Mouse (Mus musculus) C2C12 (cell line): ENCODE measurements around the gene Clmp. TPM values are rescaled to one million over a fixed set of nuclear protein-coding genes. Genes with fewer than 3 reads are reported as not detected.
"Not testable (repeated sequence)": the region's sequence is repeated elsewhere in the genome, so short reads cannot be mapped to it uniquely, and the experiment has no call there.

Experiments used
- H3K27me3 ChIP-seq: one replicate; pipeline ENCODE4 v1.6.1; 2011; ENCODE audit not compliant: control insufficient read depth, insufficient read depth, insufficient read length
- H3K36me3 ChIP-seq: one replicate; pipeline ENCODE4 v1.6.1; 2011; ENCODE audit not compliant: control insufficient read depth, insufficient read depth
- H3K4me3 ChIP-seq: one replicate; pipeline ENCODE4 v1.5.1; 2011; ENCODE audit warnings: mild to moderate bottlenecking, control low read depth; ENCODE audit not compliant: poor library complexity, insufficient read depth, severe bottlenecking
- H3K79me2 ChIP-seq: one replicate; pipeline ENCODE4 v1.6.1; 2011; ENCODE audit not compliant: control insufficient read depth, insufficient read depth
- H3K79me3 ChIP-seq: one replicate; pipeline ENCODE4 v1.6.1; 2011; ENCODE audit warnings: low read depth, control low read depth
- H3ac ChIP-seq: one replicate; pipeline ENCODE3; 2011; ENCODE audit warnings: low read depth; ENCODE audit not compliant: control insufficient read depth, insufficient read length
- CEBPB ChIP-seq: IDR thresholded peaks from one replicate; pipeline ENCODE4 v1.6.1; 2011; ENCODE audit warnings: low read depth, mild to moderate bottlenecking, control low read depth, moderate library complexity
- CTCF ChIP-seq: IDR thresholded peaks from one replicate; pipeline ENCODE4 v1.5.1; 2011; ENCODE audit not compliant: control insufficient read depth, insufficient read depth, insufficient read length
- FOSL1 ChIP-seq: IDR thresholded peaks from one replicate; pipeline ENCODE4 v1.8.0; 2011; ENCODE audit warnings: mild to moderate bottlenecking, low read length; ENCODE audit not compliant: poor library complexity, insufficient read depth, severe bottlenecking
- MAX ChIP-seq: IDR thresholded peaks from one replicate; pipeline ENCODE4 v1.6.1; 2011; ENCODE audit warnings: mild to moderate bottlenecking, control low read depth
- MYOD1 ChIP-seq: IDR thresholded peaks from one replicate; pipeline ENCODE4 v1.6.1; 2011; ENCODE audit warnings: low read depth; ENCODE audit not compliant: control insufficient read depth, insufficient read length
- MYOG ChIP-seq: IDR thresholded peaks from one replicate; pipeline ENCODE4 v1.6.1; 2011; ENCODE audit not compliant: control insufficient read depth, insufficient read length; ENCODE audit errors: extremely low read depth
- USF1 ChIP-seq: IDR thresholded peaks from one replicate; pipeline ENCODE4 v1.6.1; 2011; ENCODE audit warnings: low read depth, mild to moderate bottlenecking, control low read depth, moderate library complexity
- polyA plus RNA-seq: library from polyadenylated mRNA; unstranded; fragments of >200 nt; fragmentation: generic; extraction: Trizol; gene quantifications from one replicate; pipeline ENCODE4 v1.2.1, GENCODE M21; 2012; ENCODE audit warnings: missing spikeins

Gene Clmp
- polyA plus RNA-seq, 1 experiment, result 13.6 TPM

DNA sequence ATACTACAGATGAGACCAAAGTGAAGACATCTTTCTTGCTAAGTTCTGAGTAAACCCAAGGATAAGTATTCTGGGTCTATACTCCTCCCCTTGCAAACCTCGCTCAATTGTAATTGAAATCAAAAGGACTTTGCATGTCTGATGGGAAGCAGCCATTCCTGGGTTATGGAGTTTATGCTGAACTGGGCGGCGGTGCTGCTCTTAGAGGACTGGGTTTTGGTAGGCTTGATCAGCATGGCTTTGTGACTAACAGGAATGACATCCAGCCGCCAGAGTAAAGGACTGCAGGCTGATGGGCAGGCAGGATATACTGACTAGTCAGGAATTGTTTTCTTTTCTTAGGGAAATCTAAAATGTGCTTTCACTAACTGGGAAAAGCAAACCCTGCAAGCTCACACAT lies 82.2 kb downstream of the Clmp start:
- peaks cover 4% of the 10 kb centered on the region for H3K36me3 ChIP-seq
- no peak overlapping the region for H3ac ChIP-seq
- TF ChIP-seq CTCF, result no peak
- no peak for TF ChIP-seq MAX
- TF ChIP-seq MYOG, result no peak
- no peak for TF ChIP-seq FOSL1
- no peak for TF ChIP-seq MYOD1
- no peaks in the 10 kb centered on the region for H3K27me3 ChIP-seq
- H3K79me2 ChIP-seq, result no peaks in the 10 kb centered on the region
- H3K4me3 ChIP-seq, result no peak overlapping the region
- H3K79me3 ChIP-seq, result no peaks in the 10 kb centered on the region

DNA sequence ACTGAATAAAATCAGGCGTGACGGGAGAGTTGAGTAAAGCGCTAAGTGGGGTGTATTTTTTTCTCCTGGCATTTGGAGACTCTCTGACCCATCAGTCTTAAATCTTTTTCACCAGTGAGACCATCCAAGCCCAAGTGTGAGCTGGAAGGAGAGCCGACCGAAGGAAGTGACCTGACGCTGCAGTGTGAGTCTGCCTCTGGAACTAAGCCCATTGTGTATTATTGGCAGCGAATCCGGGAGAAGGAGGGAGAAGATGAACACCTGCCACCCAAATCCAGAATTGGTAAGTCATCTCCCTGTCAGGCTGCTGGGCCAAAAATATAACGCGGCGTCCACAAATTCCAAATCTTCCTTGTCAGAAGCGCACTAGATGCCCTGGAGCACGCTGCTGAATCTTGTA lies 86.5 kb downstream of the Clmp start:
- H3K79me2 ChIP-seq, result no peaks in the 10 kb centered on the region
- H3K27me3 ChIP-seq, result no peaks in the 10 kb centered on the region
- H3K4me3 ChIP-seq, result no peak overlapping the region
- no peak overlapping the region for H3ac ChIP-seq
- H3K79me3 ChIP-seq, result no peaks in the 10 kb centered on the region
- no peaks in the 10 kb centered on the region for H3K36me3 ChIP-seq
- TF ChIP-seq MAX (no peak), CEBPB (no peak), FOSL1 (no peak), CTCF (no peak), MYOG (no peak), MYOD1 (no peak), USF1 (no peak)

DNA sequence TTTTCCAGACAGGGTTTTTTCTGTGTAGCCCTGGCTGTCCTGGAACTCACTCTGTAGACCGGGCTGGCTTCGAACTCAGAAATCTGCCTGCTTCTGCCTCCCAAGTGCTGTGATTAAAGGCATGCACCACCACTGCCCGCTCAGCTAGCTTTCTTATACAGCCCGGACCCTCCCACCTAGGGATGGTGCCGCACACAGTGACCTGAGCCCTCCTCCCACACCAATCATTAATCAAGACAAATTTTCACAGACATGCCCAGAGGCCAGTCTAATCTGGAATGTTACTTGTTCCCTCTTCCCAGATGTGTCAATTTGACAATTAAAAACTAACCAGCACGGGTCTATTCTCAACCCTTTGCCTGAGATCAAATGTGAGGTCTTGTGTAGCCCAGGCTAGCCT lies 87.4 kb downstream of the Clmp start:
- not testable (repeated sequence) for H3K79me3 ChIP-seq, H3K4me3 ChIP-seq, H3K36me3 ChIP-seq

DNA sequence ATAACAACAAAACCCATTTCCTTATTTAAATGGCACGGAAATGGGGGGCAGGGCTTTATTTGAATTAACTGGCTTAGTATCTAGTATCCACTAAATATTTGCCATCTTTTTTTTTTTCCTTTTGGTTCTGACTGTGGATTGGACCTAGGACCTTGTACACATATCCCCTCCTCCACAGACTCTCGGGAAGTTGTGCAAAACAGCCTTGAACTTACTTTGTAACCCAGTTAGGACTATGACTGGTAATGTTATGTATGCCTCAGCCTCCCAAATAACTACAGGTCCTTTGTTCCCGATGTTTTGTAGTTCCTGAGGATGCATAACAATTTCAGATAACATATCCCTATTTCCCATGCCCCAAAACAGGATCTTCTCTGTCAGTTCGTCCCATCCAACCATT lies 88.1 kb downstream of the Clmp start:
- Histone ChIP-seq H3K36me3 (no peaks in the 10 kb centered on the region), H3ac (no peak overlapping the region), H3K27me3 (no peaks in the 10 kb centered on the region), H3K4me3 (no peak overlapping the region), H3K79me3 (no peaks in the 10 kb centered on the region), H3K79me2 (no peaks in the 10 kb centered on the region)
- TF ChIP-seq CEBPB (no peak), MYOD1 (no peak), MAX (no peak), FOSL1 (no peak), CTCF (no peak), MYOG (no peak), USF1 (no peak)

More for the DNA sequence above, 87.4 kb downstream of the Clmp start:
- not testable (repeated sequence) for H3ac ChIP-seq, H3K27me3 ChIP-seq, H3K79me2 ChIP-seq

DNA sequence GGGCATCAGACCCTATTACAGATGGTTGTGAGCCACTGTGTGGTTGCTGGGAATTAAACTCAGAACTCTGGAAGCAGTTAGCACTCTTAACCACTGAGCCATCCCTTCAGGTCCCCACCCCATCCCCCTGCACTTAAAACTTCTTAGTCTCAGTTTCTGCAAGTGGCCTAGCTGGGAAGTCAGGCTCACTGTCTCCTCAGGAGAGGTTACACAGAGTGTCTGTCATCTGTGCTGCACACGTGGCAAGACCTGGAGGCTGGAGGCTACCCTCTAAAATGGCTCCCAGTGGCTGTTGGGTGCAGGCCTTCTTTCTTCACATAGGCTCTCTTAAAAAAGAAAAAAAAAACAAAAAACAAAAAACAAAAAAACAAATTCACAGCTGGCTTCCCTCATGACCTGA lies 90.3 kb downstream of the Clmp start:
- TF ChIP-seq CEBPB, result no peak
- no peak for TF ChIP-seq MYOG
- TF ChIP-seq FOSL1, result no peak
- TF ChIP-seq CTCF, result no peak
- no peak for TF ChIP-seq MYOD1
- no peak for TF ChIP-seq USF1
- no peak for TF ChIP-seq MAX
- H3K4me3 ChIP-seq, result no peak overlapping the region
- H3K36me3 ChIP-seq, result no peaks in the 10 kb centered on the region
- H3K79me3 ChIP-seq, result no peaks in the 10 kb centered on the region
- no peaks in the 10 kb centered on the region for H3K27me3 ChIP-seq
- no peaks in the 10 kb centered on the region for H3K79me2 ChIP-seq
- no peak overlapping the region for H3ac ChIP-seq

DNA sequence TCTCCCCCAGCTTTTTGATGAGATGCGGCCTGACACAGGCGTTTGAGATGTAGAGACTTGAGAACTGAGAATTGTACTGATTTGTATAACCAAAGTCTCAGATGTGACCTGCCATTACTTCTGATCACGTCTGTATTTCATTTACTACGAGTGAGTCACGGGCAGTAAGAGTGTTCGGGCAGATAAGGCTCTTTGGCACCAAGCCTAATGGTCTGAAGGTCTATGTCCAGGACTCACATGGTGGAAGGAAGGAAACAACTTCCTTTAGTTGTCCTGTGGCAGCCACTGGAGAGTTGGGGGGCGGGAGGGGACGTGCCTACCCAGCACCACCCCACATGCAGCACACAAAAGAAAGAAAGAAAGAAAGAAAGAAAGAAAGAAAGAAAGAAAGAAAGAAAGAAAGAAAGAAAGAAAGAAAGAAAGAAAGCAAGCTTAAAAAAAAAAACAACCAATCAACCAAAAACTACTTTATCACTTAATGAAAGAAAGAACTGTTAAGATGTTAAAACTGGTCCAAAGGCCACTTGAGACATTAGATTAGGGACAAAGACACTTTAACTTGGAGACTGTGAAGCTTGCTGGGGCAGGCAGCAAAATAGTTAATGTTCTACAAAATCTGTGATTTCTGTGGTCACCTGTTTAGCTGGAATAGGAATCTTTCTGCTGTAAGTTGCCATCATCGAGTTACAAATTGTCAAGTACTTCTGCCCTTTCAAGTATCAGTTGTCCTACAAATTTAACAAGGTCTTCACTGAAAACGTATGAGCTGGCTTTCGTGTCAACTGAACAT lies 90.9 kb downstream of the Clmp start:
- H3ac ChIP-seq, result no peak overlapping the region
- TF ChIP-seq CTCF, result no peak
- TF ChIP-seq CEBPB, result no peak
- no peak for TF ChIP-seq MYOD1
- TF ChIP-seq MAX, result no peak
- TF ChIP-seq MYOG, result no peak
- no peak for TF ChIP-seq USF1
- no peak for TF ChIP-seq FOSL1
- H3K36me3 ChIP-seq, result no peaks in the 10 kb centered on the region

More for the DNA sequence above, 90.9 kb downstream of the Clmp start:
- no peaks in the 10 kb centered on the region for H3K79me3 ChIP-seq
- no peaks in the 10 kb centered on the region for H3K79me2 ChIP-seq
- no peaks in the 10 kb centered on the region for H3K27me3 ChIP-seq
- H3K4me3 ChIP-seq, result no peak overlapping the region
